Comparison of ENCODE assay signal across 8 mouse cellular contexts in genomic region chr2:161177355-161178021, GRCm38 (mm10).
DNase-seq lines count a peak whose midpoint lies in the region; ATAC-seq and TF ChIP-seq lines count a peak whose summit lies in the region.

No protein-coding gene starts in this region.

- ATAC-seq in hindbrain, embryonic 15.5 days (ENCODE audit: low FRiP score, low read depth) = peak; percentile 91

- 0 out of 2 replicates have a peak, but pooled peaks cover 4% of the 10 kb centered on the region for H3K4me1 ChIP-seq in hindbrain, embryonic 15.5 days (replicated peaks)

- DNase-seq in T-cell, adult 2 months (ENCODE audit: low spot score) = peak; percentile 57
- peak; percentile 69 to 77 for DNase-seq in cerebellum, postnatal 36 days
- peak; percentile 69 for DNase-seq in gastrocnemius, adult 2 months
- DNase-seq in layer of hippocampus, postnatal 25 days (ENCODE audit: extremely low spot score in 1 of 2, low spot score in 1 of 2) = peak; percentile 57 to 66
- DNase-seq in lung, postnatal 10 days = peak; percentile 88
- DNase-seq in retina, embryonic 14.5 days (ENCODE audit: low spot score) = peak; percentile 82
- DNase-seq in urinary bladder, postnatal 10 days (ENCODE audit: low spot score) = peak; percentile 21

- H3K4me3 ChIP-seq in gastrocnemius, adult 2 months = peak overlapping the region; percentile 78
- peak overlapping the region; percentile 54 for H3K4me3 ChIP-seq in hindbrain, embryonic 15.5 days

- no peaks in the 10 kb centered on the region for H3K36me3 ChIP-seq in hindbrain, embryonic 15.5 days

- no peaks in the 10 kb centered on the region for H3K27me3 ChIP-seq in hindbrain, embryonic 15.5 days

- H3K27ac ChIP-seq in gastrocnemius, adult 2 months = peak overlapping the region; percentile 65
- H3K27ac ChIP-seq in hindbrain, embryonic 15.5 days (replicated peaks) = peak overlapping the region; percentile 85

- peak; percentile 53 for TF ChIP-seq CTCF in gastrocnemius, adult 2 months (IDR thresholded peaks at IDR 0.05)

- H3K4me2 ChIP-seq in hindbrain, embryonic 15.5 days = peak overlapping the region; percentile 69

- intact Hi-C loops in gastrocnemius, adult 2 months (cut with DNase I) = no loop called here

- no peaks in the 10 kb centered on the region for H3K9me3 ChIP-seq in hindbrain, embryonic 15.5 days

- H3K9ac ChIP-seq in hindbrain, embryonic 15.5 days = peak overlapping the region; percentile 58

- 5% methylated on average over 20 of the region's 20 CpGs for WGBS in hindbrain, embryonic 15.5 days

Comparison
In these comparisons a context has a peak if more than half of its experiments do, and no peak if none do; other contexts are left out.
1. Peak in every context shown above with its lines: DNase-seq, ATAC-seq, H3K4me3 ChIP-seq and H3K27ac ChIP-seq.
2. DNase-seq: peak in every context shown above with its lines; median percentile 88 in lung, postnatal 10 days; 82 in retina, embryonic 14.5 days; 73 in cerebellum, postnatal 36 days; 69 in gastrocnemius, adult 2 months; 62 in layer of hippocampus, postnatal 25 days; 57 in T-cell, adult 2 months; 21 in urinary bladder, postnatal 10 days.